Mouse (Mus musculus): ENCODE results near the gene Arhgap10. TPM values are rescaled to one million over a fixed set of nuclear protein-coding genes. Genes with fewer than 3 reads are reported as not detected.
"Not testable (repeated sequence)": the region's sequence is repeated elsewhere in the genome, so short reads cannot be mapped to it uniquely, and the experiment has no call there.

The Arhgap10 gene
- polyA plus RNA-seq, 1 experiment from 2014 or later: 11.2 TPM

GRCm38 (mm10) chr8:77328473-77328872 is 189.3 kb downstream of the Arhgap10 start:
- no peak overlapping the region for H3K4me2 ChIP-seq (replicated peaks)
- 0 out of 2 replicates have a peak, but pooled peaks cover 6% of the 10 kb centered on the region for H3K4me1 ChIP-seq
- 95% methylated on average over 8 of the region's 8 CpGs for WGBS
- no peak for ATAC-seq (ENCODE audit: low FRiP score, low read depth)
- no peak overlapping the region for H3K4me3 ChIP-seq
- no peaks in the 10 kb centered on the region for H3K36me3 ChIP-seq
- H3K9me3 ChIP-seq: no peaks in the 10 kb centered on the region
- no peak overlapping the region for H3K27ac ChIP-seq (replicated peaks)
- no peak overlapping the region for H3K9ac ChIP-seq (replicated peaks)
- H3K27me3 ChIP-seq: no peaks in the 10 kb centered on the region

GRCm38 (mm10) chr8:77327326-77327725 is 190.4 kb downstream of the Arhgap10 start:
- Histone ChIP-seq H3K4me1 (0 out of 2 replicates have a peak, but pooled peaks cover 6% of the 10 kb centered on the region), H3K9ac (replicated peaks) (no peak overlapping the region), H3K9me3 (no peaks in the 10 kb centered on the region), H3K27me3 (no peaks in the 10 kb centered on the region), H3K4me2 (replicated peaks) (no peak overlapping the region), H3K36me3 (no peaks in the 10 kb centered on the region), H3K4me3 (no peak overlapping the region), H3K27ac (replicated peaks) (no peak overlapping the region)
- ATAC-seq (ENCODE audit: low FRiP score, low read depth): no peak
- WGBS: 91% methylated on average over 4 of the region's 4 CpGs

- H3K4me3 ChIP-seq; H3K36me3 ChIP-seq; ATAC-seq (ENCODE audit: low FRiP score, low read depth); H3K4me1 ChIP-seq; H3K27ac ChIP-seq (replicated peaks); H3K4me2 ChIP-seq (replicated peaks); H3K9me3 ChIP-seq; H3K9ac ChIP-seq (replicated peaks); H3K27me3 ChIP-seq: not testable (repeated sequence)
- 90% methylated on average over 6 of the region's 7 CpGs for WGBS
Observed at GRCm38 (mm10) chr8:77322727-77323126, 195.0 kb downstream of the Arhgap10 start.

GRCm38 (mm10) chr8:77321901-77322300 is 195.9 kb downstream of the Arhgap10 start:
- Histone ChIP-seq H3K27ac (replicated peaks) (no peak overlapping the region), H3K4me3 (no peak overlapping the region), H3K36me3 (no peaks in the 10 kb centered on the region), H3K27me3 (no peaks in the 10 kb centered on the region), H3K4me2 (replicated peaks) (no peak overlapping the region), H3K4me1 (no peaks in the 10 kb centered on the region), H3K9me3 (no peaks in the 10 kb centered on the region), H3K9ac (replicated peaks) (no peak overlapping the region)
- ATAC-seq (ENCODE audit: low FRiP score, low read depth): no peak
- 97% methylated on average over 4 of the region's 4 CpGs for WGBS

- WGBS: 78% methylated on average over 9 of the region's 9 CpGs
- Histone ChIP-seq H3K27ac (replicated peaks) (no peak overlapping the region), H3K36me3 (no peaks in the 10 kb centered on the region), H3K4me3 (no peak overlapping the region), H3K9me3 (no peaks in the 10 kb centered on the region), H3K4me1 (no peaks in the 10 kb centered on the region), H3K9ac (replicated peaks) (no peak overlapping the region), H3K27me3 (no peaks in the 10 kb centered on the region), H3K4me2 (replicated peaks) (no peak overlapping the region)
- ATAC-seq (ENCODE audit: low FRiP score, low read depth): no peak
Observed at GRCm38 (mm10) chr8:77318590-77318989, 199.2 kb downstream of the Arhgap10 start.

- WGBS: 94% methylated on average over 2 of the region's 2 CpGs
- no peak overlapping the region for H3K4me2 ChIP-seq (replicated peaks)
- no peak overlapping the region for H3K9ac ChIP-seq (replicated peaks)
- H3K27me3 ChIP-seq: no peaks in the 10 kb centered on the region
- H3K4me3 ChIP-seq: no peak overlapping the region
- no peaks in the 10 kb centered on the region for H3K4me1 ChIP-seq
- H3K9me3 ChIP-seq: no peaks in the 10 kb centered on the region
- no peaks in the 10 kb centered on the region for H3K36me3 ChIP-seq
- ATAC-seq (ENCODE audit: low FRiP score, low read depth): no peak
- no peak overlapping the region for H3K27ac ChIP-seq (replicated peaks)
Observed at GRCm38 (mm10) chr8:77317771-77318170, 200.0 kb downstream of the Arhgap10 start.

GRCm38 (mm10) chr8:77313003-77313402 is 204.8 kb downstream of the Arhgap10 start:
- Histone ChIP-seq H3K4me2 (replicated peaks) (no peak overlapping the region), H3K27ac (replicated peaks) (no peak overlapping the region), H3K4me1 (no peaks in the 10 kb centered on the region), H3K9ac (replicated peaks) (no peak overlapping the region), H3K36me3 (no peaks in the 10 kb centered on the region), H3K27me3 (no peaks in the 10 kb centered on the region), H3K9me3 (no peaks in the 10 kb centered on the region), H3K4me3 (no peak overlapping the region)
- WGBS: 93% methylated on average over 3 of the region's 3 CpGs
- no peak for ATAC-seq (ENCODE audit: low FRiP score, low read depth)

- H3K36me3 ChIP-seq: no peaks in the 10 kb centered on the region
- no peak overlapping the region for H3K4me2 ChIP-seq (replicated peaks)
- H3K27ac ChIP-seq (replicated peaks): no peak overlapping the region
- H3K4me1 ChIP-seq: no peaks in the 10 kb centered on the region
- ATAC-seq (ENCODE audit: low FRiP score, low read depth): no peak
- 84% methylated on average over 6 of the region's 6 CpGs for WGBS
- H3K9ac ChIP-seq (replicated peaks): no peak overlapping the region
- H3K27me3 ChIP-seq: no peaks in the 10 kb centered on the region
- no peak overlapping the region for H3K4me3 ChIP-seq
- H3K9me3 ChIP-seq: no peaks in the 10 kb centered on the region
Observed at GRCm38 (mm10) chr8:77311762-77312161, 206.0 kb downstream of the Arhgap10 start.

- Histone ChIP-seq H3K27me3 (no peaks in the 10 kb centered on the region), H3K36me3 (no peaks in the 10 kb centered on the region), H3K9me3 (no peaks in the 10 kb centered on the region), H3K9ac (replicated peaks) (no peak overlapping the region), H3K4me1 (no peaks in the 10 kb centered on the region), H3K27ac (replicated peaks) (no peak overlapping the region), H3K4me3 (no peak overlapping the region), H3K4me2 (replicated peaks) (no peak overlapping the region)
- ATAC-seq (ENCODE audit: low FRiP score, low read depth): no peak
- 91% methylated on average over 10 of the region's 10 CpGs for WGBS
Observed at GRCm38 (mm10) chr8:77310541-77310940, 207.2 kb downstream of the Arhgap10 start.

GRCm38 (mm10) chr8:77310026-77310425 is 207.7 kb downstream of the Arhgap10 start:
- WGBS: 85% methylated on average over 8 of the region's 8 CpGs
- Histone ChIP-seq H3K27ac (replicated peaks) (no peak overlapping the region), H3K4me2 (replicated peaks) (no peak overlapping the region), H3K4me3 (no peak overlapping the region), H3K27me3 (no peaks in the 10 kb centered on the region), H3K4me1 (no peaks in the 10 kb centered on the region), H3K9ac (replicated peaks) (no peak overlapping the region), H3K9me3 (no peaks in the 10 kb centered on the region), H3K36me3 (no peaks in the 10 kb centered on the region)
- ATAC-seq (ENCODE audit: low FRiP score, low read depth): no peak

GRCm38 (mm10) chr8:77294599-77294998 is 223.2 kb downstream of the Arhgap10 start:
- WGBS: 90% methylated on average over 11 of the region's 11 CpGs
- ATAC-seq (ENCODE audit: low FRiP score, low read depth): no peak
- no peaks in the 10 kb centered on the region for H3K4me1 ChIP-seq

GRCm38 (mm10) chr8:77292649-77293048 is 225.1 kb downstream of the Arhgap10 start:
- H3K4me3 ChIP-seq: no peak overlapping the region
- H3K4me1 ChIP-seq: no peaks in the 10 kb centered on the region
- no peaks in the 10 kb centered on the region for H3K36me3 ChIP-seq
- no peak overlapping the region for H3K4me2 ChIP-seq (replicated peaks)
- 58% methylated on average over 11 of the region's 11 CpGs for WGBS
- no peak overlapping the region for H3K9ac ChIP-seq (replicated peaks)
- H3K27me3 ChIP-seq: no peaks in the 10 kb centered on the region
- no peak overlapping the region for H3K27ac ChIP-seq (replicated peaks)
- ATAC-seq (ENCODE audit: low FRiP score, low read depth): peak; percentile 38; the same call in 1 of the 2 replicates
- H3K9me3 ChIP-seq: no peaks in the 10 kb centered on the region

More at GRCm38 (mm10) chr8:77294599-77294998, 223.2 kb downstream of the Arhgap10 start:
- Histone ChIP-seq H3K27ac (replicated peaks) (no peak overlapping the region), H3K27me3 (no peaks in the 10 kb centered on the region), H3K9me3 (no peaks in the 10 kb centered on the region), H3K4me3 (no peak overlapping the region), H3K9ac (replicated peaks) (no peak overlapping the region), H3K4me2 (replicated peaks) (no peak overlapping the region), H3K36me3 (no peaks in the 10 kb centered on the region)

GRCm38 (mm10) chr8:77292120-77292519 is 225.6 kb downstream of the Arhgap10 start:
- Histone ChIP-seq H3K36me3 (no peaks in the 10 kb centered on the region), H3K4me2 (replicated peaks) (no peak overlapping the region), H3K9me3 (no peaks in the 10 kb centered on the region), H3K4me3 (no peak overlapping the region), H3K9ac (replicated peaks) (no peak overlapping the region), H3K27me3 (no peaks in the 10 kb centered on the region), H3K4me1 (no peaks in the 10 kb centered on the region), H3K27ac (replicated peaks) (no peak overlapping the region)
- ATAC-seq (ENCODE audit: low FRiP score, low read depth): no peak
- 65% methylated on average over 4 of the region's 4 CpGs for WGBS

Measured in midbrain, embryonic 12.5 days (tissue).